Mouse (Mus musculus) macrophage (primary cell): Measurements from ENCODE around the gene Olfr987. TPM values are rescaled to one million over a fixed set of nuclear protein-coding genes. Genes with fewer than 3 reads are reported as not detected.
"Not testable (repeated sequence)": the region's sequence is repeated elsewhere in the genome, so short reads cannot be mapped to it uniquely, and the experiment has no call there.

Experiments used
- H3K27ac ChIP-seq: fragments of 350-480 bp; formaldehyde crosslinking; 2 replicates; pipeline ENCODE4 v1.9.0; 2021
- H3K36me3 ChIP-seq: fragments of 350-480 bp; formaldehyde crosslinking; 2 replicates; pipeline ENCODE4 v1.9.0; 2021; ENCODE audit errors: inconsistent target
- H3K4me3 ChIP-seq: fragments of 350-480 bp; formaldehyde crosslinking; 2 replicates; pipeline ENCODE4 v1.9.0; 2021; ENCODE audit errors: inconsistent target
- H3K79me2 ChIP-seq: fragments of 350-480 bp; formaldehyde crosslinking; 2 replicates; pipeline ENCODE4 v1.9.0; 2021; ENCODE audit errors: inconsistent target
- WGBS: methylation state at CpG from one replicate; pipeline ENCODE4 v1.1.7; 2026; ENCODE audit warnings: inconsistent platforms; ENCODE audit not compliant: missing documents; 5-methylcytosine and 5-hydroxymethylcytosine counted together
- polyA plus RNA-seq: library from polyadenylated mRNA; stranded (reverse); fragments of 250-400 nt; gene quantifications from 3 replicates; pipeline ENCODE4 v1.2.4, GENCODE M21; 2018; ENCODE audit warnings: inconsistent platforms
- total RNA-seq, 78 experiments: library from RNA; depleted of rRNA; stranded (reverse); fragments of 250-400 nt; gene quantifications; 1 replicate in 9 of 78; 2 replicates in 24 of 78; 3 replicates in 43 of 78; 4 replicates in 2 of 78; pipeline ENCODE4 v1.2.4; 2018; ENCODE audit warnings: inconsistent platforms in 56 of 78

Gene Olfr987
- not detected for total RNA-seq (2018; cell fraction: chromatin; rRNA removed)
- not detected for total RNA-seq (2018; cell fraction: cytosol; rRNA removed)
- not detected for total RNA-seq (2018; cell fraction: nucleus; rRNA removed)
- polyA plus RNA-seq = not detected in 3 replicates

- not testable (repeated sequence) for H3K79me2 ChIP-seq, H3K36me3 ChIP-seq, H3K4me3 ChIP-seq, H3K27ac ChIP-seq
Measured at GRCm38 (mm10) chr2:85339215-85339614, at the start of gene Olfr987. Gene Olfr987, minus strand, starts transcription at chr2:85339315.

GRCm38 (mm10) chr2:85363127-85363526 is 24.0 kb upstream of the Olfr987 start, which contains the start of gene Olfr988:
Gene Olfr988, minus strand, starts transcription at chr2:85363227.
- not testable (repeated sequence) for H3K27ac ChIP-seq, H3K36me3 ChIP-seq, H3K79me2 ChIP-seq, H3K4me3 ChIP-seq

- H3K36me3 ChIP-seq = no peaks in the 10 kb centered on the region
- 46% methylated on average over 7 of the region's 7 CpGs for WGBS
- H3K27ac ChIP-seq = no peak overlapping the region
- no peak overlapping the region for H3K4me3 ChIP-seq
- no peaks in the 10 kb centered on the region for H3K79me2 ChIP-seq
Measured at GRCm38 (mm10) chr2:85339972-85340371, 857 bp upstream of the Olfr987 start.

- WGBS = 95% methylated on average over 1 of the region's 1 CpGs
Measured at GRCm38 (mm10) chr2:85319106-85319505, 20.0 kb downstream of the Olfr987 start.

GRCm38 (mm10) chr2:85285406-85285805 is 53.7 kb downstream of the Olfr987 start:
- Histone ChIP-seq H3K79me2 (no peaks in the 10 kb centered on the region), H3K27ac (no peak overlapping the region), H3K4me3 (no peak overlapping the region), H3K36me3 (no peaks in the 10 kb centered on the region)
- WGBS = 58% methylated on average over 1 of the region's 1 CpGs

More at GRCm38 (mm10) chr2:85319106-85319505, 20.0 kb downstream of the Olfr987 start:
- Histone ChIP-seq H3K36me3 (no peaks in the 10 kb centered on the region), H3K79me2 (no peaks in the 10 kb centered on the region), H3K4me3 (no peak overlapping the region), H3K27ac (no peak overlapping the region)

- 36% methylated on average over 6 of the region's 6 CpGs for WGBS
- Histone ChIP-seq H3K36me3 (no peaks in the 10 kb centered on the region), H3K4me3 (no peak overlapping the region), H3K27ac (no peak overlapping the region), H3K79me2 (no peaks in the 10 kb centered on the region)
Measured at GRCm38 (mm10) chr2:85284626-85285025, 54.5 kb downstream of the Olfr987 start.

GRCm38 (mm10) chr2:85283631-85284466 is 55.3 kb downstream of the Olfr987 start:
- 80% methylated on average over 8 of the region's 8 CpGs for WGBS
- no peaks in the 10 kb centered on the region for H3K79me2 ChIP-seq
- H3K27ac ChIP-seq = no peak overlapping the region
- H3K4me3 ChIP-seq = no peak overlapping the region
- no peaks in the 10 kb centered on the region for H3K36me3 ChIP-seq

- 47% methylated on average over 4 of the region's 4 CpGs for WGBS
- Histone ChIP-seq H3K27ac (no peak overlapping the region), H3K36me3 (no peaks in the 10 kb centered on the region), H3K79me2 (no peaks in the 10 kb centered on the region), H3K4me3 (no peak overlapping the region)
Measured at GRCm38 (mm10) chr2:85281023-85281422, 58.1 kb downstream of the Olfr987 start.

Other genes starting within 250 kb of the Olfr987 start
- gene Aplnr, start 203.1 kb downstream of the Olfr987 start, polyA plus RNA-seq = 0.07 TPM in 1 of 3 replicates, not detected in the others
- gene Lrrc55, start 142.1 kb downstream of the Olfr987 start, polyA plus RNA-seq = not detected in 3 replicates
- not detected in 3 replicates for gene Olfr988, start 23.9 kb upstream of the Olfr987 start, polyA plus RNA-seq
- not detected in 3 replicates for gene Olfr992, start 70.2 kb upstream of the Olfr987 start, polyA plus RNA-seq
- not detected in 3 replicates for gene Olfr993, start 75.6 kb upstream of the Olfr987 start, polyA plus RNA-seq
- not detected in 3 replicates for gene Olfr994, start 97.1 kb upstream of the Olfr987 start, polyA plus RNA-seq
- gene Olfr995, start 104.3 kb upstream of the Olfr987 start, polyA plus RNA-seq = not detected in 3 replicates
- gene 4833423E24Rik, start 179.7 kb upstream of the Olfr987 start, polyA plus RNA-seq = not detected in 3 replicates
- not detected in 3 replicates for gene Olfr996, start 239.9 kb upstream of the Olfr987 start, polyA plus RNA-seq
- not detected in 3 replicates for gene Olfr998, start 249.6 kb upstream of the Olfr987 start, polyA plus RNA-seq